Mouse (Mus musculus) ovary, adult 18-20 months (tissue): ENCODE results near the gene Hoxc9.

ENCODE experiments used
- DNase-seq: peaks from one replicate; pipeline ENCODE4 v3.0.0; 2022; ENCODE audit warnings: low spot score, mixed read lengths

The Hoxc9 gene

GRCm38 (mm10) chr15:103024131-103024530, 47.9 kb downstream of the Hoxc9 start:
- DNase-seq: no peak

GRCm38 (mm10) chr15:103027266-103028235, 51.3 kb downstream of the Hoxc9 start:
- DNase-seq: no peak

- no peak for DNase-seq
Observed at GRCm38 (mm10) chr15:103028916-103029512, 52.8 kb downstream of the Hoxc9 start.

- no peak for DNase-seq
Observed at GRCm38 (mm10) chr15:103030142-103030541, 53.9 kb downstream of the Hoxc9 start.

GRCm38 (mm10) chr15:103032167-103032566, 55.9 kb downstream of the Hoxc9 start:
- DNase-seq: no peak

- DNase-seq: no peak
Observed at GRCm38 (mm10) chr15:103032646-103033575, 56.7 kb downstream of the Hoxc9 start.

GRCm38 (mm10) chr15:103034043-103034806, 58.0 kb downstream of the Hoxc9 start:
- no peak for DNase-seq
